Mouse (Mus musculus) heart, postnatal 4 days (tissue): ENCODE measurements around the gene Ncaph2. TPM values are rescaled to one million over a fixed set of nuclear protein-coding genes. Genes with fewer than 3 reads are reported as not detected.

ENCODE experiments used
- DNase-seq: peaks from one replicate; pipeline ENCODE4 v3.0.0; 2021
- microRNA-seq, 2 experiments: library from miRNA; unstranded; fragments of <30 nt; microRNA quantifications; one replicate each; pipeline ENCODE4 v1.2.0; 2021 to 2022
- total RNA-seq, 2 experiments: library from RNA; stranded (reverse); gene quantifications; 2 replicates each; pipeline ENCODE4 v1.2.3; 2021

Ncaph2 gene
- total RNA-seq, 2 experiments from 2014 or later: 91.0 to 99.7 TPM

GRCm38 (mm10) chr15:89379429-89379828 is 23.9 kb downstream of the Ncaph2 start:
- DNase-seq: peak; percentile 47

- DNase-seq: no peak
These were observed 29.1 kb downstream of the Ncaph2 start, which contains the start of gene Klhdc7b for GRCm38 (mm10) chr15:89384617-89385016. TSS of gene Klhdc7b (plus strand) at chr15:89384917.

- DNase-seq: no peak
These were observed 31.6 kb downstream of the Ncaph2 start for GRCm38 (mm10) chr15:89387127-89387526.

GRCm38 (mm10) chr15:89390081-89390480 is 34.6 kb downstream of the Ncaph2 start:
- DNase-seq: no peak

GRCm38 (mm10) chr15:89396883-89397282 is 41.4 kb downstream of the Ncaph2 start:
- no peak for DNase-seq

- DNase-seq: no peak
These were observed 42.6 kb downstream of the Ncaph2 start for GRCm38 (mm10) chr15:89398146-89398545.

- no peak for DNase-seq
These were observed 44.2 kb downstream of the Ncaph2 start for GRCm38 (mm10) chr15:89399716-89400115.

GRCm38 (mm10) chr15:89402471-89402870 is 47.0 kb downstream of the Ncaph2 start:
- DNase-seq: no peak

GRCm38 (mm10) chr15:89404831-89405623 is 49.5 kb downstream of the Ncaph2 start:
- DNase-seq: no peak

GRCm38 (mm10) chr15:89406691-89407090 is 51.2 kb downstream of the Ncaph2 start:
- DNase-seq: no peak

GRCm38 (mm10) chr15:89410118-89410517 is 54.6 kb downstream of the Ncaph2 start, which contains the start of gene Syce3:
TSS of gene Syce3 (minus strand) at chr15:89410503.
- DNase-seq: no peak

GRCm38 (mm10) chr15:89415282-89415681 is 59.8 kb downstream of the Ncaph2 start:
- DNase-seq: peak; percentile 64

GRCm38 (mm10) chr15:89421938-89422337 is 66.4 kb downstream of the Ncaph2 start:
- no peak for DNase-seq

Small RNA genes within 50 kb of the gene (microRNA-seq; reads per million reads assigned to microRNA genes)
- 1.4 to 1.6 reads per million in 2 experiments for gene Mir6959

Other genes with a start within 250 kb of the Ncaph2 start
- gene Tubgcp6, start 232.6 kb upstream of the Ncaph2 start, total RNA-seq: 10 to 100 TPM; 15.9 to 16.1 TPM
- gene Hdac10, start 227.0 kb upstream of the Ncaph2 start, total RNA-seq: 1 to 10 TPM; 9.0 to 9.5 TPM
- 10 to 100 TPM; 28.8 to 28.9 TPM for gene Mapk12, start 215.0 kb upstream of the Ncaph2 start, total RNA-seq
- 1 to 10 TPM; 4.1 to 5.4 TPM for gene Mapk11, start 206.1 kb upstream of the Ncaph2 start, total RNA-seq
- 100 to 1,000 TPM; 132 to 137 TPM for gene Plxnb2, start 174.9 kb upstream of the Ncaph2 start, total RNA-seq
- gene Dennd6b, start 159.2 kb upstream of the Ncaph2 start, total RNA-seq: 10 to 100 TPM in 1 of 2 experiments, 1 to 10 TPM in 1; 8.7 to 10.3 TPM
- gene Ppp6r2, start 144.2 kb upstream of the Ncaph2 start, total RNA-seq: 10 to 100 TPM; 51.4 to 54.7 TPM
- 10 to 100 TPM; 78.6 to 83.4 TPM for gene Sbf1, start 40.4 kb upstream of the Ncaph2 start, total RNA-seq
- not detected for gene Adm2, start 33.0 kb upstream of the Ncaph2 start, total RNA-seq
- not detected for gene Miox, start 21.3 kb upstream of the Ncaph2 start, total RNA-seq
- 10 to 100 TPM; 54.0 to 55.5 TPM for gene Lmf2, start 60 bp upstream of the Ncaph2 start, total RNA-seq
- 10 to 100 TPM; 13.6 to 14.1 TPM for gene Sco2, start 18.1 kb downstream of the Ncaph2 start, total RNA-seq
- gene Tymp, start 21.3 kb downstream of the Ncaph2 start, total RNA-seq: under 1 TPM; 0.31 to 0.72 TPM
- gene Odf3b, start 23.6 kb downstream of the Ncaph2 start, total RNA-seq: under 1 TPM; 0.26 to 0.72 TPM
- not detected for gene Klhdc7b, start 29.2 kb downstream of the Ncaph2 start, total RNA-seq
- not detected for gene Syce3, start 54.8 kb downstream of the Ncaph2 start, total RNA-seq
- 100 to 1,000 TPM; 585 to 617 TPM for gene Cpt1b, start 70.1 kb downstream of the Ncaph2 start, total RNA-seq
- 1 to 10 TPM; 1.1 to 1.8 TPM for gene C730034F03Rik, start 73.9 kb downstream of the Ncaph2 start, total RNA-seq
- gene Gm44502, start 74.0 kb downstream of the Ncaph2 start, total RNA-seq: 10 to 100 TPM in 1 of 2 experiments, 1 to 10 TPM in 1; 2.1 to 11.6 TPM
- 10 to 100 TPM; 68.2 to 94.0 TPM for gene Chkb, start 74.2 kb downstream of the Ncaph2 start, total RNA-seq
- gene Mapk8ip2, start 98.2 kb downstream of the Ncaph2 start, total RNA-seq: under 1 TPM; 0.10 to 0.34 TPM
- gene Arsa, start 121.7 kb downstream of the Ncaph2 start, total RNA-seq: 10 to 100 TPM; 12.0 to 14.6 TPM
- 10 to 100 TPM; 70.0 to 73.7 TPM for gene Shank3, start 143.9 kb downstream of the Ncaph2 start, total RNA-seq
- 1 to 10 TPM in 1 of 2 experiments, under 1 TPM in 1; 0.76 to 1.3 TPM for gene Acr, start 212.6 kb downstream of the Ncaph2 start, total RNA-seq
- gene Rabl2, start 236.2 kb downstream of the Ncaph2 start, total RNA-seq: 1 to 10 TPM; 6.9 to 8.3 TPM